Mouse (Mus musculus) left cerebral cortex, postnatal 4 days (tissue): Measurements from ENCODE around the gene Bloc1s1. TPM values are rescaled to one million over a fixed set of nuclear protein-coding genes. Genes with fewer than 3 reads are reported as not detected.

Experiments used
- DNase-seq: peaks from one replicate; pipeline ENCODE4 v3.0.0-alpha.2; 2022
- intact Hi-C: fragments of 180-260 bp; cut with DNase I; formaldehyde crosslinking; loops from one replicate; pipeline ENCODE4 v1.15.1; 2025
- total RNA-seq, 2 experiments: library from RNA; stranded (reverse); gene quantifications; 2 replicates each; pipeline ENCODE4 v1.2.3; 2021

Bloc1s1 gene
- 10 to 100 TPM; 90.7 to 91.9 TPM for total RNA-seq

DNA sequence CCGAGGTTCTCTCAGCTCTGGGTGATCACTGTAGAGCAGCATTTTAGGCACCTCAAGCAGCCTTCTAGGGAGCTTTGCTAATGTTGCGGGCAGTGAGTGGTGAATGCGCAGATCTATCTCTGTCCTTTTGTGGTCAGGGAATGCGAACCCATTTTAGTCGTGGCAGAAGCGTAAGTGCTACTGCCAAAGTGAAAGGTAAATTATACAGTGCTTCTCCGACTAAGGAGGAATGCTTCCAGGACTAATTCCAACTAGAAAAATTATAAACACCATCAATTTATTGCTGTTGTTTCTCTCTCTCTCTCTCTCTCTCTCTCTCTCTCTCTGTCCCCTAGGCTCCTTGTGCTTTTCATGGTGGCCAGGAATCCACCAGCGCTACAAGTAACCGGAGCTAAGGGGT, at the start of gene Bloc1s1:
Gene Bloc1s1, minus strand, starts transcription at position 101 of the 400 bp plus-strand sequence.
- intact Hi-C loops: no loop called here
- no peak for DNase-seq

DNA sequence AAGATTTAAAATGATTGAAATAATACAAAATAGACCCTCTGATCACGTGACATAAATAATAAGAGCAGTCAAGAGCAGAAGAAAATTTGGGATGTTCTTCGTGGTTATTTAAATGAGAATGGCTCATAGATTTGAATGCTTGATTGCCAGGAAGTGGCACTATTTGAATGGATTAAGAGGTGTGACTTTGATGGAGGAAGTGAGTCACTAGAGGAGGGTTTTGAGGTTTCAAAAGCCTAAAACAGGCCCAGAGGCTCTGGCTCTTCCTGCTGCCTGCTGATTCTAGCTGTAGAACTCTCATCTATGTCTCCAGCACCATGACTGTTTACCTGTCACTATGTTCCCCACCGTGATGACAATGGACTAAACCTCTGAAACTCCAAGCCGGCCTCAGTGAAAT, 49.0 kb upstream of the Bloc1s1 start:
- no peak for DNase-seq
- intact Hi-C loops: loop anchor here (10.0 kb wide), 1 partner anchor 128 kb away; no protein-coding TSS in a partner anchor

DNA sequence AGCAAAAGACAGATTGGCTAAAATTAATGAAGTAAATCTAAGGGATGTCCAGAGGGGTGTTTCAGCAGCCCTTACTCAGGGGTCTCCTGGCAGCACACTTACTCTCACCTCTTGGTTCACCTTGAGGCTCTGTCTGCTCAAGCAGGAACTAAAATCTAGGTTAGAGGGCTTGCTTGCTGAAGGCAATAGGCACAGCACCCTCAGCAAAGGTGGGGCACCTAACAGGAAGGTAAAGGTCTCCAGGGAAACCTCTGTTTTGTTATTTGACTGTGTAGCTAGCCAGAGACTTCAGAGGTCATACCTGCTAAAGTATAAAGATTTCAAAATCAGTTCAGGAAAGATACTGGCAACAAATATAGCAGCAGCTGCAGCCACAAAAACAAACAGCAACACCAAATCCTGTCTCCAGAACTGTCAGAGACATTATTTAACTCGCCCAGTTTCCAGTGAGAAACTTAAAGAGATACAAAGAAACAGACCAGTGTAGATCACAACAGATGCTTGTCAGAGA, 47.0 kb upstream of the Bloc1s1 start:
- no peak for DNase-seq
- intact Hi-C loops: loop anchor here (10.0 kb wide), 1 partner anchor 126 kb away; no protein-coding TSS in a partner anchor

DNA sequence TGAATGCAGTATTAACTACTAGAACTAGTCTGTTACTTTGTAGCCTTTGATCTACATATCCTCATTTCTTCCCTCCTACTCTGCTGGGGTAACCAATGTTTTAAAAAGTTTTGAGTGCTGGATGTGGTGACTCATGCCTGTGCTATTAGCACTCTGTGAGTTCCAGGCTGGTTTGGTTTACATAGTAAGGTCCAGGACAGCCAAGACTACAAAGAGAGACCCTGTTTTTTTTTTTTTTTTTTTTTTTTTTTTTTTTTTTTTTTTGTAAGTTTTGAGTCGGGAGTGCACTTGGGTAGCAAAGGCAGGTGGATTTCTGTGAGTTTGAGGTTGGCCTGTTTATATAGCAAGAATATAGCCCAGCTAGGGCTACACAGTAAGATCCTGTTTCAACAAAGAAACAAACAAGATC, 44.5 kb upstream of the Bloc1s1 start:
- no peak for DNase-seq
- intact Hi-C loops: no loop called here

DNA sequence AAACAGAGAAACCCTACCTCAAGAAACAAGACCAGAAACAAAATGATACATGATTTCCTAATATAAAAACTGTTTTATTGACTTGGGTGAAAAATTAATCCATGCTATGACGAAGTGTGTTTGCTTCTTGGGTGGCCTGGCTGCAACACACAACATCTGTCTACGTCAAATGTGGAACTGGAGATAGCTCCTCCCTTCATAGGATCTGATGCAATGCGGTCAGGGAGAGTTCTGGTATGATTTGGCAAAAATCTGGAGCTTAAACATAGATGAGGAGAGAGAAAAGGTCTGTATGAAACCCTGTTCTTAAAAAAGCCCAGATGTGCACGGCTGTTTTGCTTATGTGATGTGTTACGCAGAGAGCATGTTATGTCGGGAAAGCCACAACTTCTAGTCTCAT, 42.0 kb upstream of the Bloc1s1 start:
- intact Hi-C loops: no loop called here
- DNase-seq: no peak

DNA sequence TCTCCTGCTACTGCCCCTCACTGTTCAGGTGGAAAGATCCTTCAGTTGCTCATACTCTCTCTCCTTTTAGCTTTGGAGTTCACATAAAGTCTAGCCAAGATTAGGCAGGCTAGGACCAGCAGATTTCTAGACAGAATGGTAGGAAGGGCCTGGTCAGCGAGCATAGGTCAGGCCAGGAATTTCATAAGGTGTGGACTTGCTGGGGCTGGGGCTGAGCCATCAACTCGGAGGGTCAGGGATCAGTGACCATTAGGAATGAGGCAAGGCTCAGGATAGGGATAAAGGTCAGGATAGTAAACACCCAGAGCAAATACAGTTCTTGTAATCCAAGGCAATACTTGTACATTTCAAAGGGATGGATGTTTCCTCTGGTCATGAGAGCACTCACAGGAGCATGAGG, 41.1 kb upstream of the Bloc1s1 start:
- no peak for DNase-seq
- intact Hi-C loops: no loop called here

DNA sequence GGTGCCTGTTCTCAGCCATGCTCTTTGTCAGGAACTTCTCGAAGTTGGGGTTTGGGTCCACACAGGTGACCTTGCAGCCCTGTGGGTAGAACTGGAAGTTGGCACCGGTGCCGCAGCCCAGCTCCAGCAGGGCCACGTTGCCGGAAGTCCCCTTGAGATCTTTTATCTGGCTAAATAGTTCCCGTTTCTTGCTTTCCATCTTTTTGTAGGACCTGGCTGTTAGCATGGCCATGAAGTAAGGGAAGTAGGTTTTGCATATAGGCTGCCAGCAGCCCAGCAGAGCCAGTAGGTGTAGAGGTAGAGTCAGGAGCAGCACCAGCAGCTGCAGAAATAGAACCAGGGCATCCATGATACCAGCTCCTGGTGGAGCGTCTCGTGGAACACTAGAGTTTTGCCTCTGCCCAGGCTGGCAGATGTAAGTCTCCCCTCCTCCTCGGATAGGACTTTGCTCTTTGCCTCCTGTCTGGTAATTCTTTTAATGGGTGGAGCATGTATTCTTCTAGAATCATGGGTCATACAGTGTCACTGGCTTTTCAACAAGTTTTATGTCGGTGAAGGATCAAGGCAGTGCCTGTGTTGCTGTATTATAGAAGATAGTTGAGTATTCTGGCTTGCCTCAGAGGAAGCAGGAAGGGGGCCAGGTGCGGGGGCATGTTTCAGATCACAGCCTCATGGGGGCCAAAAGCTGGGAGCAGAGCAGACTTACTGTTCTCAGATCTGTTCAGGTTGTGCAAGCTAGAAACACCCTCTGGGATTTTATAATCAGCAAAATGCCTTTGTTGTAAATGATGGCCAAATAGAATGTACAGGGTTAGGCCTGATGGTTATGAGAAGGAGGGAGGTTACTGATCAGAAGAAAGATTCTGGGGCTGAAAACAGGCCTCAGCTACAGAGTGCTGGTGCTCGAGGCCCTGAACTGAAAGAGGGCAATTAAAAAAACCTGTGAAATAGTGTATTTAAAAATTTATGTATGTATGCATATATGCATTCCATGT, 37.1 kb upstream of the Bloc1s1 start, which contains the start of gene Mettl7b:
Gene Mettl7b, minus strand, starts transcription at position 399 of the 995 bp plus-strand sequence.
- no peak for DNase-seq
- intact Hi-C loops: no loop called here

DNA sequence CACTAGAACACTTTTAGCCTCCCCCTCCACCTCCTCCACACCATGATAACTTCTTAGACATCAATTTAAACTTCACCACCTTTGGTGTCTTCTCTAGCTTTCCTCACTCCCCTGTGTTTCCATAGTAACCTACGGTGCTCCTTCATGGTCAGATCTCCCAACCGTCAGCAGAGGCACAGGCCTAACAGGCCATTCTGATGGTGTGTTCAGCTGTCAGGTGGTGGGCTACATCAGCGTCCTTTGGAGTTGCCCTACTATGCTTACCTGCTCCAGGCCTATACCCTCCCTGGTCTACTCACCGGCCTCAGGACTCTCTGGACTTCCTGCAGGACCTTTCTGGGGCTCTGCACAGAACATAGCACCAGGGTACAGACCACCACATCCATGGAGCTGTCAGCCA, 36.3 kb upstream of the Bloc1s1 start:
- no peak for DNase-seq
- intact Hi-C loops: no loop called here

DNA sequence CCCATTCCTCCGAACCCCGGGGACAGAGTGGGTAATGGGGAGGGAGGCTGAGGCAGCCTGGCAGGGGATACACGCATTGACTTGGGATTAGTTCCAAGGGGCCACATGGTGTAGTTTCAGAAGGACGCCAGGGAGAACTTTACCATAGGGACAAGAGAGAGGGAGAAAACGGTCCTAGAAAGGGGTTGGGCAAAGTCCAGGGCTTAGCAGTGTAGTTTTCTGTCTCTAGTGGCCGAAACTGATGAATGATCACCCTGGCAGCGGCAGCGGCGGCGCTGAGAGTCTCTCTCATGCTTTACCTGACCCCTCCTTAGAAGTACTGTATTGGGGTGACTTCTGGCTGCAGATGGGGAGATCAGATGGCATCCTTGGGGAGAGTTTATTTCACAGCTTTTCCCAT, 34.5 kb upstream of the Bloc1s1 start:
- intact Hi-C loops: no loop called here
- no peak for DNase-seq

DNA sequence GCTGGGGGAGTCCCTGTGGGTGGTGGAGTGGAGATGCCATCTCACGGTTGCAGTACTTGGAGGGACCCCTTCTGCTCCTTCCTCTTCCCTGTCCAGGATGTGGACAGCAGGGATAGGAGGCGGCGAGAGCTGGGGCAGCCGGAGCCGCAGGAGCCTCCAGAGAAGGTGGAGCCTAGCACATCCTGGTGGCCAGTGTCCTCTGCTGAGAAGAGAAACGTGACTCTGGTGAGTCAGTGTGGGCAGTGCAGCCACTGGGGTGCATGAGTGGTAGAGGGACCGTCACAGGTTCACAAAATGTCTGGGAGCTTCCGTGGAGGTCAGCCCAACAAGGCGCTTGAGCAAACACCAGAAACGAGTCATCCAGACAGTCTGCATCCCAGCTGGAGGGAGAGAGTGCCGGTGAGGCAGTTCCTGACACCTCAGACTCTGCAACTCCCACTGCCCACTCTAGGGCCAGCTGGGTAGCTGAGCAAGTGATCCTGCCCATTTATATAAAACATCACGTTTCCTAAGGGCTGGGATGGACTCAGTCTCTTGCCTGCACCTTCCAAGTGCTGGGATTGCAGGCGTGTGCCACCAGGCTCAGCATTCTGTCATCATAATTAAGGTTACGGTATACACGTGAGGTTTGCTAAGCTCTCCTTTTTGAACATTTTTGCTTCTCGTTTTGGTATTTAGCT, 26.5 kb upstream of the Bloc1s1 start:
- intact Hi-C loops: no loop called here
- no peak for DNase-seq

DNA sequence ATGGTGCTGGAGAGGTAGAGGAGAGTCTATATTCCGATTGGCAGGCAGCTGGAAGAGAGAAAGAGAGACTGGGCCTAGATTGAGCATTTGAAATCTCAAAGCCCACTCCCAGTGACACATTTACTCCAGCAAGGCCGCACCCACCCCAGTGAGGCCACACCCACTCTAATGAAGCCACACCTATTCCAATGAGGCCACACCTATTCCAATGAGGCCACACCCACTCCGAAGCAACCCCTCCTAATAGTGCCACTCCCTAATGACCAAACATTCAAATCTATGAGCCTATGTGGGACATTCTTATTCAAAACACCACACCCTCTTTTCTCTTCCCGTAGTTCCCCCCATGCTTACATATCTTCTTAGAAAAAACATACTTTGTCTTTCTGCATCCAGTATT, 23.7 kb upstream of the Bloc1s1 start:
- intact Hi-C loops: no loop called here
- no peak for DNase-seq

DNA sequence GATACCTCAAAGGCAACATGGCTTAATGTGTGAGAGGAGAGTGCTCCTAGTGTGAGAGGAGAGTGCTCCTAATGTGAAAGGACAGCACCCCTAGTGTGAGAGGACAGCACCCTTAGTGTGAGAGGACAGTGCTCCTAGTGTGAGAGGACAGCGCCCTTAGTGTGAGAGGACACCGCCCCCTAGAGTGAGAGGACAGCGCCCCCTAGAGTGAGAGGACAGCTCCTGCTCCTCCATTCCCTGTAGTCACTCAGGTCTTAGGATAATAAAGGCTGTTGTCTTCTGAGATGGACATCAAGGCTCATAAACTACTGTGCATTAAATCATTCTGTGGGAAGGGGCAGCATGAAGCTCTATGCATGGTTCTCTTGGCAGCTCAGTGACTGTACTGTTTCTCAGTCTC, 21.8 kb upstream of the Bloc1s1 start:
- DNase-seq: peak; percentile 66

DNA sequence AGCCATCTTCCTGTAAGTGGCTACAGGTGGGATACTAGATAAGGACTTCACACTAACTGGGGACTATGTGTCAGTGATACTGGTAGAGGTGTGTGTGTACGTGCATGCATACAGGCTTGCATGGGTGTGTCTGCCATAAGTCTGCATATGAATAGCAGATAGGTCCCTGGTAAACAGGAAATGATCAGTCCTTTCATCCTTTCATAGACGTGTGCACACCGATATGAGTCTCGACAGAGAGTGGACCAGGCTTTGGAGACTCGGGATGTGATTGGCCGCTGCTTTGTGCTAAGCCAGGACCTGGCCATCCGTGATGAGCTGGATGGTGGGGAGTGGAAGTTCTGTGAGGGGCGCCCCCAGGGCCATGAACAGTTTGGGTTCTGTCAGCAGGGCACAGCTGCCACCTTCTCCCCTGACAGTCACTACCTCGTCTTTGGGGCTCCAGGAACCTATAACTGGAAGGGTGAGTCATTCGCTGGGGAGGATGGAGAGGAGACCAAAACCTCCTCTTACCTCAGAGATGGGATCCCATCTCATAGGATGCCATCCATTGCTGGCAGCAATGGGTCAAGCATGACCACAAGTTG, 16.7 kb upstream of the Bloc1s1 start:
- no peak for DNase-seq
- intact Hi-C loops: no loop called here

More for the DNA sequence above, 21.8 kb upstream of the Bloc1s1 start:
- intact Hi-C loops: no loop called here

DNA sequence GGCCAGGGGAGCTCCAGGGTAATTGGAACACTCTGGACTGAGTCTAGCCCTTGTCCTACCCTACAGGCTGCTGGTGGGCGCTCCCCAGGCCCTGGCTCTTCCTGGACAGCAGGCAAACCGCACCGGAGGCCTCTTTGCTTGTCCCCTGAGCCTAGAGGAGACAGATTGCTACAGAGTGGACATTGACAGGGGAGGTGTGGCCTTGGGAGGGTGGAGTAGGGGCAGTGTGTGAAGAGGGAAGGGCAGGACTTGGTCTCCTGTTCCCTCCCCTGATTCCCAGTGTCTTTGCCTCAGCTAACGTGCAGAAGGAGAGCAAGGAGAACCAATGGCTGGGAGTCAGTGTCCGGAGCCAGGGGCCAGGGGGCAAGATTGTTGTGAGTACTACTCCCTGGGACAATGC, 15.1 kb upstream of the Bloc1s1 start:
- intact Hi-C loops: no loop called here
- DNase-seq: peak; percentile 47

DNA sequence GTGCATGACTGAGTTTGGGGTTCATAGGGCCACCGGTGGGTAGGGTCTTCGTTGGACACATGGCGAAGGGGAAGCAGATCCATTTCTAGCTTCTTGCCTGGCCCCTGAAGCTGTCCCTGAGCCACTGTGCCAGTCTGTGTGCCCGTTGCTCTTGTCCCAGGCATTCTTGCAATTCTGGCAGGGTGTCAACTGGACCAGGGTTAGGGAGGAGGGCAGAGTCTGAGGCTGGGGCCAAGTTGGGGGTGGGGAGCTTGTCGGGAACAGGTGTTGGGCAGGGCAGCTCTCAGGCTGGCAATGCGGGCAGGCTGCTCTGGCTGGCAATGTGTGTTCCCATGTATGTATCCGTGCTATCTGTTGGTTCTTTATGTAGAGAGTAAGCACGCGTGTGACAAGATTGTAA, 14.6 kb upstream of the Bloc1s1 start:
- peak; percentile 99 for DNase-seq
- intact Hi-C loops: no loop called here

DNA sequence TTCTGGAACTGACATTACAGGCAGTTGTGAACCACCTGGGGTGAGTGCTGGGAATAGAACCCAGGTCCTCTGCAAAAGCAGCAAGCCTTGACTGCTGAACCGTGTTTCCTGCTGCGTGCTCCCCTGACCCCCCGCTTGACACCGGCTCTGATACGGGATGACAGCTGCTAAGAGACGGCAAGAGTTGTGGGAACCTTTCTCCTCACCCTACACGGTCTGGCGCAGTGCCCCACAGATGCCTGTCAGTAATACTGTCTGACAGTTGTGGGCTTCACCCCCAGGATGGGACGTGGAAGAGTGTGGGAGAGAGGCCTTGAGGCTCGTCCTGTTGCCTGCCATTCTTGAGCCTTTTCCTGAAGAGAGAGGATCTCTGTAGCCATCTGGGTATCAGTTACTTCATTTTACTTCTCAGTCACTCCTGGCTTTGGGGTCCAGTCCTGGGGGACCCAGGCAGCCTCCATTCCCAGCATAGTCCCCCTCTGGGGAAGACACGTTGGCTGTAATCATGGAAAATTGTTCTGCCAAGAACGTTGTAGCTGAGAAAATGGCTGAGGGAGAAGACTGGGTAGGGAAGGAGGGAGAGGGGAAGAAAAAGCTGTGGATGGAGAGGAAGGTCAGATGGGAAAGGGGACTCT, 14.0 kb upstream of the Bloc1s1 start:
- intact Hi-C loops: no loop called here
- peak; percentile 66 for DNase-seq

DNA sequence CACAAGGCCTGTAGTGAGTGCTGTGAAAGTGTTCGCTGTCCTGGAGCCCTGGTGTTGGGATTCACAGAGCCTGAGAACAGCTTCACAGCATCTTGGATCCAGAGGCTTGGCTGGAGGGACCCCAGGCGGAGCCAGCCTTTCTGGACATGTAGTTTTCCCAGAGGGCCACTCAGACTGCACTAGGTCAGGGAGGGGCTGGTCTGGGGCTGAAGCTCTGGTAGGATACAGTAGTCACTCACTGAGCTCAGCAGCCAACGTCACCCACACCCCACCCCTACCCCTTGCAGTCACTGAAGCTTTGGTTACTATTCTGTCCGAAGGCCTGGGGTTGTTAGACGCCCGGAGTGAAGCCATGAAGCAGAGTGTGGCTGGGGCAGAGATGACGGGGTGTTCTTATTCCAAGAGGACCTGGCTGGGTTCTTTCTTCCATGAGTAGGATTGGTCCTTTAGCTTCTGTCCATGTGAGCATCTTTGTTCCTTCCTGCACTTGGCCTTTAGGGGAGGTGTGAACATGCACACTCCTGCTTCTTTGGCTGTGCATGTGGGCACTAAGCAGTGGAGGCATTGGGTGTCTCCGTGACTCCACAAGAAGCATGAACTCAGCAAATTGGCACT, 12.1 kb upstream of the Bloc1s1 start:
- intact Hi-C loops: no loop called here

DNA sequence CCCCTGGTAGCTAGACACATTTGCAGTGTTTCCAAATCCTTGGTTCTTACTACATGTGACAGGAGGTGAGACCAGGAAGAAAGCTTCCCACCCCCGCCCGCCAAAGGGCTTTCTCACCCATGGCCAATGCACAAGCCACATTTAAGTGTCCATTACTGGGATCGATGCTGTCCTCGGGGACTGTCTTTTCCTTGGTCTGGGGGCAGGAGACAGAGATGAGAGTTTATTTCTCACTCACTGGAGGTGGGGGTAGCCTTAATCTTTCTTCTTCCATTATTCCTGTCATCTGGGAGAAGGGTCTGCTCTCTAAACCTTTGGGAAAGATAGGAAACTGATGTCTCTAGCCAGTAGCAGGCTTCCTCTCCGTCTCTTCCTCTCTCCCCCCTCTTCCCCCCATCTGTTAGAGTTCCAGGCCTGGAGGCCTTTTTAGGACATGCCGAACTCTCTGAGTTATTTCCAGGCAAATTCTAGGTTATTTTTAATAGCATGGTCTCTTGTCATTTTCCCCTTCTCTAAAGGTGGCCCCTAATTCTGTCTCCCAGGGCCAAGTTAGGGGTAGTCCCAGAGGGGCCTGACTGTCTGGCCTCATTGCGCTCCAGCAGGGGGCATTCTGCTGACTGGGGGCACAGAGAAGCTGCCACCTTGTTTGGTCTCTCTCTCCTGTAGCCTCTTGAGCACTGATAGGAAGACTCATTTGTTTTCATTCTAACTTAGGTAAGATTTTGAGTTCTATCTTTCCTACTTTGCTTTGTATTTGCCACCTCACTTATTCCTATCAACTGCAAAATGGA, 11.4 kb upstream of the Bloc1s1 start:
- DNase-seq: no peak
- intact Hi-C loops: no loop called here

More for the DNA sequence above, 12.1 kb upstream of the Bloc1s1 start:
- peak; percentile 28 for DNase-seq

DNA sequence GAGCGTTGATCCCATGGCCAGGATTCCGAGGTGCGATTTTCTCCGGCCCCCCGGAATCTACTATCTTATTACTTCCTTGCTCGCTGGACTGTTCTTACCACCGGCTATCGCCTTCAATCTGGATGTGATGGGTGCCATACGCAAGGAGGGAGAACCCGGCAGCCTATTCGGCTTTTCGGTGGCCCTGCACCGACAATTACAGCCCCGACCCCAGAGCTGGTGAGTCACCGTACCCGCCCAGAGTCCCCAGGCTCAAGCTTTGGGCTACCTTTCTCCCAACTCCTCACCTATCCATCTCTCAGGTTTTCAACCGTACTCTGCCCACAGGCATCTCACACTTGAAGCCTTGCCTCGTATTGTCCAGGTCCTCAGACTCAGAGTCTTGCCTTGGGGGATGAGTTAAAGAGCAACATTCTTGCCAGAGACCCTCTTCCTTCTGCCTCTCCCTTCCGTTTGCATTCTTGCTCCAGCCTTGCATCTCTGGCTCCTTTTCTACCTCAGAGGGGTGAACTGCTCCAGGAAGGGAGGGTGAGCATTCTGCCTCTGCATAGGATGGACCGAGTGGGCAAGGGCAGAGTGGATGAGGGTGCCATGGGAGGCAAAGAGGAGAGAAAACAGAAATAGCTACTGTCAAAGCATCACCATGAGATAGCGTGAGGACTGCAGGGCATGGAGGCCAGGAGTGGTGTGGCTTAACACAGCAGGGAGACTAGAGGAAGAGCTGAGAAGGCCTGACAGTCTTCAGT, 10.3 kb upstream of the Bloc1s1 start:
- DNase-seq: no peak
- intact Hi-C loops: no loop called here
